Mouse (Mus musculus): ENCODE results near the gene Zfp710.
"Not testable (repeated sequence)": the region's sequence is repeated elsewhere in the genome, so short reads cannot be mapped to it uniquely, and the experiment has no call there.

The Zfp710 gene

GRCm38 (mm10) chr7:80026990-80027635 is 2.5 kb downstream of the Zfp710 start:
- DNase-seq (ENCODE audit: extremely low spot score), result peak; percentile 63

GRCm38 (mm10) chr7:80027636-80028417 is 3.2 kb downstream of the Zfp710 start:
- DNase-seq (ENCODE audit: extremely low spot score), result peak; percentile 41

DNA sequence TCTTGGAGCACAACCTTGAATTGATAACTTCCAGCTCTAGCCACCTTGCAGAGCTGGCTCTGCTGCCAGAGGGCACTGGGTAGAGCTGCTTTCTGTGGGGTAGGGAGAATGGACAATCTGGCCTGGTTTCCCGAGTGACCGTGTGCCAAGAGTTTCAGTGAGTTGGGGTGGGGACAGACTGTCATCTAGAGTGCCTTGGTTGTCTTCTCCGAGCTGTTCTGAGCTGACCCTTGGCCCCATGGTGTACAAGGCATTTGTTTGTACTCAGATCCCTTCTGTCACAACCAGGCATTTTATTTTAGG is 3.8 kb downstream of the Zfp710 start:
- no peak for DNase-seq (ENCODE audit: extremely low spot score)

GRCm38 (mm10) chr7:80030009-80030408 is 5.4 kb downstream of the Zfp710 start:
- no peak for DNase-seq (ENCODE audit: extremely low spot score)

DNA sequence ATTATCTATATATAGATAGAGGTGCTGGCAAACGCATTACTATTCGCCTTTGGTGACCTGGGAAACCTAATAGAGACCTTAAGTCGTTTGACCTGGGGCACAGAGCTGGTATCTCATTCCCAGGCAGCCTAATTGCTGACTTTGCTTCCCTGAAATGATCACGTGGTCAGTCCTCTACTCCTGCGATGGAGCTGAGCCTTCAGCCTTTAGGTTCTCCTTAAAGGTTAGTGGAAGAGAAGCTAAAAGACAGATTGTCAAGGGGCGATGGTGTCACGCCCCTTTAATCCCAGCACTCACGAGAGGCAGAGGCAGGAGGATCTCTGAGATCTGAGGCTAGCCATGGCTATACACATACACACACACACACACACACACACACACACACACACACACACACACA is 5.9 kb downstream of the Zfp710 start:
- no peak for DNase-seq (ENCODE audit: extremely low spot score)

DNA sequence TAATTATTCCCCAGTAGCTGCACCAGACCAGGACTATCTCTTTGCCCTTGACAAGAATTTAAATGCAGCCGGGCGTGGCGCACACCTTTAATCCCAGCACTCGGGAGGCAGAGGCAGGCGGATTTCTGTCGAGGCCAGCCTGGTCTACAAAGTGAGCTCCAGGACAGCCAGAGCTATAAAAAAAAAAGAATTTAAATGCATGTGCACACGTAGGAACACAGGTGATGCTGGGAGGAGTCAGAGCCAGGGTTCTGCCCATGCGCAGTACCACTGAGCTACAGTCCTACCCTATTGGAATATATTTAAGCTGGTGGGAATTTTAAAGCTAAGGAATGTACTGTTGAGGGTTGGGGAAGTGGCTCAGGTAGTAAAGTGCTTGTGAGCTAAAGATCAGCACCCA is 6.4 kb downstream of the Zfp710 start:
- no peak for DNase-seq (ENCODE audit: extremely low spot score)

GRCm38 (mm10) chr7:80031478-80031877 is 6.9 kb downstream of the Zfp710 start:
- DNase-seq (ENCODE audit: extremely low spot score), result no peak

GRCm38 (mm10) chr7:80032216-80033052 is 7.8 kb downstream of the Zfp710 start:
- no peak for DNase-seq (ENCODE audit: extremely low spot score)

GRCm38 (mm10) chr7:80033064-80033717 is 8.6 kb downstream of the Zfp710 start:
- no peak for DNase-seq (ENCODE audit: extremely low spot score)

- no peak for DNase-seq (ENCODE audit: extremely low spot score)
Measured at GRCm38 (mm10) chr7:80033771-80034170, 9.2 kb downstream of the Zfp710 start.

DNA sequence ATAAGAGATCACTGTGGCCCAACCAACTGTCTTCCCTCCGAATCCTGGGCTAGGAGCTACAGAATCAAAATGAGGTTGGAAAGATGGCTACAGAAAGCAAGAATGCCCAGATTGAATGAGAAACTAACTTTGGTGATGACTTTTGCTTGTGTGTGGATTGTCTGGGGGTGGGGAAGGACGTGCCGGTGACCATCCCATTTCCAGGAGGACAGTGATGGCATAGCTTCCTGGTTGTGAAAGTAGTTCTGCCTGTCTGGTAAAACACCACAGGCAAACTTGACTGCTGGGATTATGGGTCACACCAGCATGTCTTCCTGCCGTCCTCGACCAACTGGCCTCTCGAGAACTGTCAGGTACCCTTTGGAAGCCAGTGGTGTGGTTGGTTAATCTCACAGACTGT is 10.5 kb downstream of the Zfp710 start:
- DNase-seq (ENCODE audit: extremely low spot score), result no peak

DNA sequence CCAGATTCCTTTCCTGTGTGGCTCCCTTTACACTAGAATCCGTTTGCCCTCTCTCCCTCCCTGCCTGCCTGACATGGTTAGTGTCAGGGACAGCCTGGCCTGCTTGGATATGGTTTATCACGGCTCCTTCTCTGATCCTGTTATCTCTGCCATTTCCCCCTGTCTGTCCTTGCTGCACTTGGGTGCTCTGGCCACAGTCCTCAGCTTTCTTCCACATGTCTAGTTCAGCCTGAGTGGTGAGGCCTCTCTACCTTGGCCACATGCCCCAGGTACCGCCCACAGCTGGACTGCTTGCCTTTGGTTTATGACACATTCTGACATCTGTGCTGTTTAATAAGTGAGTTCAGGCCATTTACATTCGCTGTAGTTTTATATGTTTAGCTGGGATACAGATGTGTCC is 11.1 kb downstream of the Zfp710 start:
- no peak for DNase-seq (ENCODE audit: extremely low spot score)

GRCm38 (mm10) chr7:80039699-80040098 is 15.1 kb downstream of the Zfp710 start:
- DNase-seq (ENCODE audit: extremely low spot score), result no peak

GRCm38 (mm10) chr7:80044170-80044569 is 19.6 kb downstream of the Zfp710 start:
- DNase-seq (ENCODE audit: extremely low spot score), result no peak

DNA sequence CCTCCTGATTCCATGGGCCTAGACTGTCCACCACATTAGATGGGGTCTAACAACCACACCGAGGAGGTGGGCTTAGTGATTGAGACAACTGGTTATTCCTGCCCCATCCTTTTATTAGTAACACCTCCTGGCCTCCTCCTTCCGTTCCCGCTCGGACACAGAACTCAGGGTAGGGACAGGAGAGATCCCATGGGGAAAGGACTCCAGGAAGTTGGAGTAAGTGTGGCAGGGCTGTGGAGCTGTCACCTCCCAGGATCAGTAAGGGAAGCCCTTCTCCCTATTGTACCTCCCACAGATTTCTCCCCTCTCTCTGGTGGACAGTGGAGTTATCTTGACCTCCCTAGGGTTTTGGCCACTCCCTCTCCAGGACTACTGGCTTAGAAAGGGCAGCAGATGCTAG is 22.4 kb downstream of the Zfp710 start:
- no peak for DNase-seq (ENCODE audit: extremely low spot score)

GRCm38 (mm10) chr7:80049746-80050145 is 25.1 kb downstream of the Zfp710 start:
- DNase-seq (ENCODE audit: extremely low spot score), result no peak

- DNase-seq (ENCODE audit: extremely low spot score), result not testable (repeated sequence)
Measured at GRCm38 (mm10) chr7:80050382-80050781, 25.8 kb downstream of the Zfp710 start.

DNA sequence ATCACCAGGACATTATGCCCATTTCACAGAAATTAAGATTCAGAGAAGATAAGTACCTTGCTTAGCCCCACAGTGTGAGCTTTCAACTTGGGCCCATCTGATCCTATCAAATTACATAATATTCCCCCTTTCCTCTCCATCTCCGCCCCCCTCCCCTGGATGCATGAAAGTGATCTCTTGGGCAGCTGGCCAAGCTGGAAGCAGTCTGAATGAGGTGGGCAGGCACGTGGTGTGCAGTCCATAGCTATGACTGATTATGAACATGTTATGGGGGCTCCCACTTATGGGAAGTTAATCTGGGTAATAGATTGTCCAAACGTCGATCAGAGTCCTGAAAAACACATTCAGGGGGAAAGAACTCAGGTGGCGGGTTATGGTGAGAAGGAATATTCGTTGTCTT is 27.2 kb downstream of the Zfp710 start:
- no peak for DNase-seq (ENCODE audit: extremely low spot score)

DNA sequence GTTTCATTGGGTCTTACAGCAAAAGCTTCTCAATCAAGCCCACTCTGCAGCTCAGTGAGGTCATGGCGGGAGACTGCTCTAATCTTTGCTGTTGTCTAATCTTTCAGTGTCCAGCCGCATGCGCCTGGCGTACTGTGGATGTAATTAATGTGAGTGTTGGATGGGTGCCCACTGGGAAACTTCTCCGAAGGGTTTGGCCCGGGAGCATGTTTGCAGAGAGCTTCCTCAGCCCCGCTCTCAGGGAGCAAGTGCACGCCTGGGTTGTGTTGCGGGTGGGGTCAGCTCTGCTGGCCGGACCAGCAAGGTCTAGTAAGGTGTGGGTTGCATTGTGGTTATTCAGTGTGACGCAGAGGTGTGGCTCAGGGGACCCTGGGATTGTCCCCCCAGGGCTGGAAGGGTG is 27.6 kb downstream of the Zfp710 start:
- no peak for DNase-seq (ENCODE audit: extremely low spot score)

DNA sequence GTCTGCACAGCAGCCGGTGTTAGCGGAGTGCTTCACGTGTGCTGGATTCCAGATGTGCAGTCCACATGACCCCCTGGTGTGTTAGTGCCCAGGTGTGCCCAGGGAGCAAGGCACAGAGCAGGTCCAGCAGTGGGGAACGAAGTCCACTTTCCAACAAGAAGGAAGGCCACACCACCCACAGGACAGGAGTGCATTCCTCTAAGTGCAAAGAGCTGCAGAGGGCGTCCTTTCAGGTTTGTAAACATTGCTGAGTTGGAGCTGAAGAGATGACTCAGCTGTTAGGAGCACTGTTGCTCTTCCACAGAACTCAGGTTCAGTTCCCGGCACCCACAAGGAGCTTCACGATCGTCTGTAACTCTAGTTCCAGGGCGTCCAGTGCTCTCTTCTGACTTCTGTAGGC is 28.5 kb downstream of the Zfp710 start:
- DNase-seq (ENCODE audit: extremely low spot score), result no peak

- DNase-seq (ENCODE audit: extremely low spot score), result no peak
Measured at GRCm38 (mm10) chr7:80055781-80056180, 31.2 kb downstream of the Zfp710 start.

DNA sequence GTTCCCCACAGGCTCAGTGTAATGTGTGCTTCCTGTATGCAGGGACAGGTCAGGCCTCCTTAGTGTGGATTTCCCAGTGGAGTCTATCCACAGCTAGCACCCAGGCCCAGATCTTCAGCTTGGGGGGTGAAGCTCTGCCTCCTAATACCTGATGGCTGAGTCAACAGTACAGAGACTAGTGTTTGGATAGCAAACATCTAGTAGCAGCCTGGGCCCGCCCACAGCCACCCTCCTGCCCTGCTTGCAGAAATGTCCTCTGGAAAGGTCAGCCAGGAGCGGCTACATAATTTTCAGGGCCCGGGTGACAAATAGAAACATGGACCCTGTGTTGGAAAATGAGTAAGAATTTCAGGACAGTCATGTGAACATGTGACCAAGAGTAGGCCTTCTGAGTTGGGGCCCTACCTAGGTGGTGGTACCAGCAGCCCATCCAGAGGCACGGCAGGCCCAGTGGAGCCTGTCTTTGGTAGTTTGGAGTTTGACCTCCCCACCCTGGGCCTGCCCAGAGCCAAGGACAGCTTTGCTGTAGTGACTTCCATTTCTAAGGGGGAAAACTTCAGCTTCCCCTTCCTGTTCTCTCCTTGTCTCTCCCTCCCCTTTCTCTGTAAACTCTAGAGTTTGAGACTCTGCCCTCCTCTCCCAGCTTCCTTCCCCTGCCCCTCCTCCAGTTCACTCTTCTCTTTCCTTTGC is 32.5 kb downstream of the Zfp710 start:
- DNase-seq (ENCODE audit: extremely low spot score), result no peak

Data from embryo, embryonic 9.5 days (tissue).